Mouse (Mus musculus) E14TG2a.4 (cell line): ENCODE results near the gene Tmem270.

ENCODE experiments used
- H3K27me3 ChIP-seq: 2 replicates; pipeline ENCODE4 v1.6.1; 2014; ENCODE audit warnings: low read length, control low read depth; ENCODE audit not compliant: insufficient read depth
- H3K36me3 ChIP-seq: 2 replicates; pipeline ENCODE4 v1.6.1; 2014; ENCODE audit warnings: low read length, control low read depth; ENCODE audit not compliant: insufficient read depth
- H3K4me1 ChIP-seq: replicated peaks from 2 replicates; pipeline ENCODE4 v1.6.1; 2014; ENCODE audit warnings: low read depth, low read length, control low read depth
- H3K4me3 ChIP-seq: replicated peaks from 2 replicates; pipeline ENCODE4 v1.5.1; 2014; ENCODE audit warnings: mild to moderate bottlenecking, low read length
- H3K9me3 ChIP-seq: 2 replicates; pipeline ENCODE4 v1.6.1; 2014; ENCODE audit warnings: low read length, control low read depth
- CTCF ChIP-seq: conservative IDR thresholded peaks from 2 replicates; pipeline ENCODE4 v1.5.1; 2014; ENCODE audit warnings: low read length
- NANOG ChIP-seq: IDR thresholded peaks from 2 replicates; pipeline ENCODE4 v1.6.1; 2014; ENCODE audit warnings: borderline replicate concordance, low read length, mixed read lengths
- POU5F1 ChIP-seq: IDR thresholded peaks from 2 replicates; pipeline ENCODE4 v1.6.1; 2014; ENCODE audit warnings: low read length, borderline replicate concordance

Tmem270 gene

DNA sequence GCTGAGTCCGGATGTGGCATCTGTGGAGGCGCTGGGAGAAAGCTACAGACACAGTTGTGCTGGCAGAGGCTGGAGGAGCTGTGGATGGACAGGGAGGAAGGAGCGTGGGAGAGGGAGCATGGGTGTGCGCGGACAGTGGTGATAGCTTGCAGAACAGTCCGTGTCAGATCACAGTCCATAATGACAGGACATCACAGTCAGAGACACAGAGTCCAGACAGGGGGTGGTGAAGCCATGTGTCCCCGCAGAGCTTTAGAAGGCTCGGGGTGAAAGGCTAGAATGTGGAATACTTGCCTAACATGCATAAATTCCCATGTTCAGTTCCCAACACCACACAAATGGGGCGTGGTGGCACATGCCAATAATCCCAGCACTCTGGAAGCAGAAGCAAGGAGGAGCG is 29.7 kb downstream of the Tmem270 start:
- Histone ChIP-seq H3K9me3 (no peaks in the 10 kb centered on the region), H3K36me3 (no peaks in the 10 kb centered on the region), H3K4me1 (peaks cover 15% of the 10 kb centered on the region), H3K4me3 (no peak overlapping the region), H3K27me3 (peaks cover 3% of the 10 kb centered on the region)
- TF ChIP-seq CTCF (no peak), NANOG (no peak), POU5F1 (no peak)

DNA sequence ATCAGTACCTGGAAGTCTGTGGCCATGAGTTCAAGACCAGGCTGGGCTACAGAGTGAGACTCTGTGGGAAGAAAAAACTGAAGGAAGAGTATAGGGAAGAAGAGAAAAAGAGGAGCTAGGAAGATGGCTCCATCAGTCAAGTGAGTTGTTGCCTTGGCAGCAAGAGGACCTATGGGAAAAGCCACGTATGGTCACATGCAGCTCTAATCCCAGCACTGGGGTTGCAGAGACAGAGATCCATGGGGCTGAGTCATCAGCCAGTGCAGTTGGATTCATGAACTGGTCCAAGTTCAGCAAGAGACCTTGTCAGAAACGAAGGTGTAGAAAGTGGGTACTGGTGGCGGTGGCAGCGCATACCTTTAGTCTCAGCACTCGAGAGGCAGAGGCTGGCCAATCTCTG is 31.3 kb downstream of the Tmem270 start:
- TF ChIP-seq POU5F1: no peak
- no peak for TF ChIP-seq NANOG
- TF ChIP-seq CTCF: no peak
- Histone ChIP-seq H3K27me3 (peaks cover 3% of the 10 kb centered on the region), H3K4me1 (peaks cover 15% of the 10 kb centered on the region), H3K36me3 (no peaks in the 10 kb centered on the region), H3K4me3 (no peak overlapping the region), H3K9me3 (no peaks in the 10 kb centered on the region)

GRCm38 (mm10) chr5:134873956-134874879 is 32.3 kb downstream of the Tmem270 start:
- TF ChIP-seq CTCF (no peak), POU5F1 (no peak), NANOG (no peak)
- Histone ChIP-seq H3K9me3 (no peaks in the 10 kb centered on the region), H3K4me1 (peaks cover 15% of the 10 kb centered on the region), H3K27me3 (no peaks in the 10 kb centered on the region; the same call in 1 of the 2 replicates), H3K36me3 (no peaks in the 10 kb centered on the region), H3K4me3 (no peak overlapping the region)

- Histone ChIP-seq H3K4me3 (no peak overlapping the region), H3K4me1 (peaks cover 19% of the 10 kb centered on the region), H3K27me3 (no peaks in the 10 kb centered on the region; the same call in 1 of the 2 replicates), H3K36me3 (no peaks in the 10 kb centered on the region), H3K9me3 (no peaks in the 10 kb centered on the region)
- TF ChIP-seq POU5F1 (no peak), NANOG (no peak), CTCF (no peak)
These were observed 33.5 kb downstream of the Tmem270 start for GRCm38 (mm10) chr5:134873034-134873433.

GRCm38 (mm10) chr5:134872597-134872996 is 33.9 kb downstream of the Tmem270 start:
- Histone ChIP-seq H3K27me3 (no peaks in the 10 kb centered on the region; the same call in 1 of the 2 replicates), H3K36me3 (no peaks in the 10 kb centered on the region), H3K4me3 (no peak overlapping the region), H3K9me3 (no peaks in the 10 kb centered on the region), H3K4me1 (peaks cover 23% of the 10 kb centered on the region)
- TF ChIP-seq NANOG: no peak
- no peak for TF ChIP-seq POU5F1

- H3K4me3 ChIP-seq: no peak overlapping the region
- no peaks in the 10 kb centered on the region for H3K9me3 ChIP-seq
- H3K4me1 ChIP-seq: peaks cover 21% of the 10 kb centered on the region
- H3K36me3 ChIP-seq: no peaks in the 10 kb centered on the region
- H3K27me3 ChIP-seq: peaks cover 7% of the 10 kb centered on the region; the same call in 1 of the 2 replicates
- no peak for TF ChIP-seq POU5F1
- TF ChIP-seq CTCF: no peak
- no peak for TF ChIP-seq NANOG
These were observed 38.0 kb downstream of the Tmem270 start for GRCm38 (mm10) chr5:134868506-134868905.

DNA sequence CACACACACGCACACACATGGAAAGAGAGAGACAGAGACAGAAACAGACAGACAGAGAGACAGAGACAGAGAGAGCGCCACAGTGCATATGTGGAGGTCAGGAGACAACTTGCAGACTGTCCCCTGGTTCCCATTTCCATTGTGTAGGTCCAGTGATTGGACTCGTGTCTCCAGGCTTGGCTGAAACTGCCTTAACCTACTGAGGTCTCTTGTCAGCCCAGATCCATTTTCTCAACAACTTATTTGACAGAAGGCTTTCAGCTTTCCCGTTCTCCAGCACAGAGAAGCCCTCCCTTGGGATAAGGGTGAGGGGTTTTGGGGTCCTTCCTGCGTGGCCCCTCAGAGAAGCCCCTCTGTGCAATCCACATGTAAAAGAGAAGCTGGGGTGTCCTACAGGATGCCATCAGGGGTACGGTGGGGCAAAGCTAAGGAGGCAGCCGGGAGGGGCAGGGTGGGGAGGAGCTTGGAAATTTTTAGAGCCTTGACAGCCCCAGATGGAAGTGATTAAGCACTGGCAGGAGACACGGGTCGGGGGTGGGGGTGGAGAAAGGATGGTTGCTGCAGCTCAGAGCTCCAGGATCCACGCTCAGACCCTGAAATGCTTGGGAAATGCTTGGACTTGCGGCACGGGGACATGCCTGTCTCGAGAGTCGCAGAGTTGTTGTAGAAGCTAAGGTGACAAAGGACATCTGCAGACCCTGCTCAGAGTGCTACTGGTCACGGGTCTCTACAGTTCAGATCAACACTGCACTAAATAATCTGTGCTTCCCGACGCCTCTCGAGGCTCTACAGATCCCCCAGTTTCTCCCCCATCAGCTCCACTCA is 39.0 kb downstream of the Tmem270 start:
- Histone ChIP-seq H3K9me3 (no peaks in the 10 kb centered on the region), H3K36me3 (no peaks in the 10 kb centered on the region), H3K27me3 (peaks cover 7% of the 10 kb centered on the region; the same call in 1 of the 2 replicates), H3K4me1 (peaks cover 16% of the 10 kb centered on the region), H3K4me3 (no peak overlapping the region)
- TF ChIP-seq NANOG (no peak), POU5F1 (no peak), CTCF (no peak)

DNA sequence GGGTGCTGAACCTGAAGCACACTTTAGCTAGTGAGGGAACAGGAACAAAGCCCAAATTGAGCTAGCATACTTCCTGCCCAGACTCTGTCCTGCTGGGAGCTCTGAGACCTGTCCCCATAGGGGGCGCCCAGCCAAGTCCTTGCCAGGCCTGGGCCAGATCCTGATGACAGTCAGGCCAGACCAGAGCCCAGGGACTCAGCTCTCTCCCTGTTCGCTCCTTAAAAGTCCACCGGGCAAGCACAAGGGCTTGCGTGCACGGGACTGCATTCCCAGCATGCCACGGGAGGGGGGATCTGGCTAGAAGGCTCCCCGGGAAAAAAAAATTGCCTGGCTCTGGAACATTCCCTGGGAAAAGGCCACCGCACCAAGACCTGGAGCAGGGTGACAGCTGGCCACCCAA is 41.4 kb downstream of the Tmem270 start:
- peaks cover 9% of the 10 kb centered on the region for H3K27me3 ChIP-seq
- H3K4me1 ChIP-seq: peaks cover 19% of the 10 kb centered on the region
- TF ChIP-seq CTCF (no peak), POU5F1 (no peak), NANOG (no peak)
- H3K9me3 ChIP-seq: no peaks in the 10 kb centered on the region
- no peak overlapping the region for H3K4me3 ChIP-seq
- no peaks in the 10 kb centered on the region for H3K36me3 ChIP-seq
